Mouse (Mus musculus): Measurements from ENCODE around the gene 1700015F17Rik.

The 1700015F17Rik gene

GRCm38 (mm10) chr5:5423723-5424171, 55.2 kb downstream of the 1700015F17Rik start:
- DNase-seq (ENCODE audit: low spot score in 2 of 2): no peak

- DNase-seq (ENCODE audit: low spot score in 2 of 2): no peak
Observed at GRCm38 (mm10) chr5:5423081-5423480, 55.9 kb downstream of the 1700015F17Rik start.

- no peak for DNase-seq (ENCODE audit: low spot score in 2 of 2)
Observed at GRCm38 (mm10) chr5:5421439-5421838, 57.5 kb downstream of the 1700015F17Rik start.

GRCm38 (mm10) chr5:5419992-5420455, 58.9 kb downstream of the 1700015F17Rik start, which contains the start of gene Cdk14:
Gene Cdk14 (minus strand): TSS chr5:5420312.
- peak; percentile 27 to 52 for DNase-seq (ENCODE audit: low spot score in 2 of 2)

- DNase-seq (ENCODE audit: low spot score in 2 of 2): no peak
Observed at GRCm38 (mm10) chr5:5419253-5419652, 59.7 kb downstream of the 1700015F17Rik start.

- DNase-seq (ENCODE audit: low spot score in 2 of 2): no peak
Observed at GRCm38 (mm10) chr5:5414835-5415234, 64.1 kb downstream of the 1700015F17Rik start.

- DNase-seq (ENCODE audit: low spot score in 2 of 2): no peak
Observed at GRCm38 (mm10) chr5:5411886-5412285, 67.1 kb downstream of the 1700015F17Rik start.

- no peak for DNase-seq (ENCODE audit: low spot score in 2 of 2)
Observed at GRCm38 (mm10) chr5:5401986-5402385, 77.0 kb downstream of the 1700015F17Rik start.

GRCm38 (mm10) chr5:5392786-5393185, 86.2 kb downstream of the 1700015F17Rik start:
- no peak for DNase-seq (ENCODE audit: low spot score in 2 of 2)
